Mouse (Mus musculus) embryonic facial prominence, embryonic 14.5 days (tissue): ENCODE measurements around the gene Ptgfrn. TPM values are rescaled to one million over a fixed set of nuclear protein-coding genes. Genes with fewer than 3 reads are reported as not detected.

Source experiments
- ATAC-seq: fragments of 200-750 bp; cut with Nextera tagmentation; 2 replicates; pipeline ENCODE4 v1.8.0; 2017; ENCODE audit warnings: low read depth, moderate number of reproducible peaks, moderate TSS enrichment
- DNase-seq: peaks from one replicate; pipeline ENCODE4 v3.0.0-alpha.2; 2015; ENCODE audit warnings: low spot score
- H3K27ac ChIP-seq: fragments of 300-500 bp; sonication (generic); replicated peaks from 2 replicates; pipeline ENCODE4 v1.5.1; 2014; ENCODE audit warnings: low read depth, mild to moderate bottlenecking, low read length, moderate library complexity
- H3K27me3 ChIP-seq: fragments of 300-500 bp; sonication (generic); replicated peaks from 2 replicates; pipeline ENCODE4 v1.6.1; 2014; ENCODE audit warnings: low read length; ENCODE audit not compliant: control insufficient read depth, insufficient read depth
- H3K36me3 ChIP-seq: fragments of 300-500 bp; sonication (generic); 2 replicates; pipeline ENCODE4 v1.6.1; 2014; ENCODE audit warnings: low read length, mixed read lengths; ENCODE audit not compliant: control insufficient read depth, insufficient read depth
- H3K4me1 ChIP-seq: fragments of 300-500 bp; sonication (generic); 2 replicates; pipeline ENCODE4 v1.6.1; 2014; ENCODE audit warnings: antibody characterized with exemption, low read length; ENCODE audit not compliant: control insufficient read depth, insufficient read depth
- H3K4me2 ChIP-seq: fragments of 300-500 bp; sonication (generic); 2 replicates; pipeline ENCODE4 v1.6.1; 2014; ENCODE audit warnings: low read depth, mild to moderate bottlenecking, low read length, moderate library complexity, mixed read lengths
- H3K4me3 ChIP-seq: fragments of 300-500 bp; sonication (generic); 2 replicates; pipeline ENCODE4 v1.5.1; 2014; ENCODE audit warnings: low read depth, mild to moderate bottlenecking, low read length
- H3K9ac ChIP-seq: fragments of 300-500 bp; sonication (generic); 2 replicates; pipeline ENCODE4 v1.6.1; 2014; ENCODE audit warnings: low read depth, mild to moderate bottlenecking, low read length, moderate library complexity, mixed read lengths
- H3K9me3 ChIP-seq: fragments of 300-500 bp; sonication (generic); 2 replicates; pipeline ENCODE4 v1.6.1; 2016; ENCODE audit warnings: low read length; ENCODE audit not compliant: control insufficient read depth
- WGBS: fragments of 180-500 bp; shearing (Covaris S2); extraction: QIAGEN DNeasy Blood & Tissue Kit; methylation state at CpG from one replicate; pipeline ENCODE4 v1.1.7; 2014; 5-methylcytosine and 5-hydroxymethylcytosine counted together
- polyA plus RNA-seq: library from polyadenylated mRNA; unstranded; fragments of >200 nt; fragmentation: Nextera tagmentation; extraction: Ambion mirVana; gene quantifications from 2 replicates; pipeline ENCODE4 v1.2.1, GENCODE M21; 2014

Ptgfrn gene
- polyA plus RNA-seq, 1 experiment from 2014 or later: 9.7 TPM

DNA sequence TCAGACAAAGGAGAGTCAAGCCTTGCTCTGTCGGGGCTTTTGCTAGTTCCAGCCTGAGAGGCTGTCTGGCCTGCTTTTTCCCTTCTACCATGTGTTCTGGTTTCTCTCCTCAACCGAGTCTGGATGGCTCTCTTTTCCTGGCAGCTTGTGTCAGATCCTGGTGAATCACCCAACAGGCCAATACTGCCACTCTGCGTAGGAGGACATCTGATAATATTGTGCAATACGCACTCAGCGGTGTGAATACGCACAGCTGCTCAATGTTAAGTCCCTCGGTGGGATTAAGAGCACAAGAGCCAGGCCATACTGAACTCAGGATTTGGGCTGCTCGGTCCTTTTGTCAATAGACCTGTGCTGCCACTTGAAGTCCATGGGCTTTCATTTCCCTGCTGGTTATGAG, 31.8 kb upstream of the Ptgfrn start:
- DNase-seq (no peak), ATAC-seq (no peak)
- Histone ChIP-seq H3K36me3 (no peaks in the 10 kb centered on the region), H3K9ac (no peak overlapping the region), H3K4me2 (no peak overlapping the region), H3K4me3 (no peak overlapping the region), H3K27me3 (no peaks in the 10 kb centered on the region), H3K9me3 (no peaks in the 10 kb centered on the region), H3K27ac (no peak overlapping the region), H3K4me1 (peaks cover 3% of the 10 kb centered on the region)
- WGBS: 80% methylated on average over 8 of the region's 8 CpGs

DNA sequence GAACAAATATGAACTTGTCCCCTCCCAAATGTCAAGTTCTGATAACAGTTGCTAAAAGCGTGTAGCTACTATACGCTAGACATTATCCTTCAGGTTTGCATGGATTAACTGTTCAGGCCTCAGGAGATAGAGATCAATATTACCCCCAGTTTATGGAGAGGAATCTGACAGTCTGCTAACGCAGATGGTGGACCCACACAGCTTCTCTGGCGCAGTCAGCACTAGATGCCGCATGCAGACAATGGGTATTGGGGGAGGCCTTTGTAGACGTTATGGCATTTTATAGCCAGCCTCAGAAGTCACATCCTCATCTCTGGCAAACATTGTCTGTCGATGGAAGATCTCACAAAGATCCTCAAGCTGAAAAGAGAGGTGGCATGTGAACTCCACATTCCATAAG, 29.9 kb upstream of the Ptgfrn start:
- Histone ChIP-seq H3K4me2 (no peak overlapping the region), H3K27me3 (no peaks in the 10 kb centered on the region), H3K9me3 (no peaks in the 10 kb centered on the region), H3K4me3 (no peak overlapping the region), H3K4me1 (peaks cover 6% of the 10 kb centered on the region), H3K27ac (no peak overlapping the region), H3K9ac (no peak overlapping the region), H3K36me3 (no peaks in the 10 kb centered on the region)
- DNase-seq (no peak), ATAC-seq (no peak)
- WGBS: 84% methylated on average over 7 of the region's 7 CpGs

DNA sequence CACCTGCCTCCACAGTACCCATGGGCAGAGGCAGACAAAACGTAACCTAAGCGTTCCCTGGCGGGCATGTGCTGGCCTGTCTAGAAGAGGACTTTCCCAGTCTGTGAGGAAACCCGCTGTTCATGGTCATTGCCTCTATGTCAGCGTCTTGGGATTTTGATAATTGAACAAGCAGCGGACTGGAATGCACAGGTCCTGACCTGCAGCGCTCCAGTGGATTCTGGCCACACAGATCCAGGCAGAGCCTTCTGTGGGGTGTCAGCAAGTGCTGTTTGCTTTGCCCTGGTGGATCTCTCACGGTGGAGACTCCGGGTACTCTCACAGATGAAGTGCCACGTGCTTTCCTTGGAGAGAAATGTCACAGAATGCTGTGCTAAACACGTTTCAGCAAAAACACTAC, 26.4 kb upstream of the Ptgfrn start:
- H3K36me3 ChIP-seq: no peaks in the 10 kb centered on the region
- no peaks in the 10 kb centered on the region for H3K9me3 ChIP-seq
- H3K4me3 ChIP-seq: no peak overlapping the region
- WGBS: 22% methylated on average over 11 of the region's 11 CpGs
- H3K9ac ChIP-seq: 0 out of 2 replicates have a peak overlapping the region, but pooled peaks have one; percentile 30
- 0 out of 2 replicates have a peak, but pooled peaks cover 6% of the 10 kb centered on the region for H3K4me1 ChIP-seq
- peak; percentile 55 for DNase-seq
- no peaks in the 10 kb centered on the region for H3K27me3 ChIP-seq
- H3K4me2 ChIP-seq: no peak overlapping the region
- H3K27ac ChIP-seq: no peak overlapping the region
- no peak for ATAC-seq

DNA sequence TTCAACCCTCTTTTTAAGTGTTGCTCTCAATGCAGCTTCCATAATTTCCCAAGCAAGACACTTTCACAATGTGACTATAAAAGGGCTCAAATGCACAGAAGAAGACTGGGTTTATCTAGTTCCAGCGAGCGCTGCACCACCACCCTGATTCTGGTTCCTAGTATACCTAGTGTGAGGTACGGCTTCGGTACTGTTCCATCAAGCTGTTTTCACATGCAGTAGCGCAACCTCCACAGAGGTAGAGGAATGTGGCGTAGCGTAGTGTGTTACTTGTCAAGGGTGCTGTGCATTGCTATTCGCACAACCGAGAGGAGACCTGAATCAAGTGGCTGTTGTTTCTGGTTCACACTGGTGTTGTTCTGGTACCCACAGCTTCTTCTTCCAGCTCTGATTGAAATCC, 24.8 kb upstream of the Ptgfrn start:
- DNase-seq: no peak
- 94% methylated on average over 9 of the region's 9 CpGs for WGBS

DNA sequence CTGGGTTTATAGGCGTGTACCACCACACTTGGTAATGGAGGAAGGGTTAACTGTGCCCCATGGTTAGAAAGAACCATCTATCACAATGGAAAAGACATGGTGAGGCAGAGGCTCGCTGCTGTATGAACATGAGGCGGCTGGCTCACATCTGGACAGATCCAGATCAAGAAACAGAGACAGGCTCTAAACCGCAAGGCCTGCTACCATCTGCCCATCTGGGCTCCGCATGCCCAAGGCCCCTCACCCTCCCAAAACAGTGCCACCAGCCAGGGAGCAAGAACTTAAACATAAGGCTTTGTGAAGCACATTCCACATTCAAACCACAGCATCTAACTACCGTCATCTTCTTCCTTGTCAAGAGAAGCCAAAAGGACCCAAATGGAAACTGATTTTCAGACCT, 22.9 kb upstream of the Ptgfrn start:
- no peak overlapping the region for H3K9ac ChIP-seq
- DNase-seq (no peak), ATAC-seq (no peak)
- peaks cover 18% of the 10 kb centered on the region for H3K4me1 ChIP-seq
- H3K4me2 ChIP-seq: no peak overlapping the region
- 72% methylated on average over 6 of the region's 6 CpGs for WGBS
- no peaks in the 10 kb centered on the region for H3K36me3 ChIP-seq
- no peaks in the 10 kb centered on the region for H3K27me3 ChIP-seq
- no peak overlapping the region for H3K27ac ChIP-seq
- H3K4me3 ChIP-seq: no peak overlapping the region
- no peaks in the 10 kb centered on the region for H3K9me3 ChIP-seq

More for the DNA sequence above, 24.8 kb upstream of the Ptgfrn start:
- no peak for ATAC-seq
- Histone ChIP-seq H3K9me3 (no peaks in the 10 kb centered on the region), H3K36me3 (no peaks in the 10 kb centered on the region), H3K27me3 (no peaks in the 10 kb centered on the region), H3K27ac (no peak overlapping the region), H3K4me3 (no peak overlapping the region), H3K9ac (no peak overlapping the region), H3K4me1 (peaks cover 15% of the 10 kb centered on the region), H3K4me2 (no peak overlapping the region)

DNA sequence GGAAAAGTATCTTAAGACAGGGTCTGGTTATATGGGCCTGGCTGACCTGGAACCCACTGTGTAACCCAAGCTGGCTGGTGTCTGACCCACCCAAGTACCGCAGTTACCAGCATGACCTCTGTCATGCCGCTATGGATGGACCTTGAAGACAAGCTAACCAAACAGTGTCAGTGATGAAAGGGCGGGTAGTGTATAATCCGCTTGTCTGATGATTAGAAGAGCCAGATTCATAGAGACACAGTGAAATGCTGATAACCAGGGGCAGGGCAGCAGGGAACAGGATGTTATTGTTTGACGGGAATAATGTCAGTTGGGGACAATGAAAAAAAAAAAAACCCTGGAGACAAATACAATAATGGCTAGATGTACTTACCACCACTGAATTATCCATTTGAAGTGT, 21.7 kb upstream of the Ptgfrn start:
- Histone ChIP-seq H3K36me3 (no peaks in the 10 kb centered on the region), H3K4me3 (no peak overlapping the region), H3K27ac (no peak overlapping the region), H3K9ac (no peak overlapping the region), H3K27me3 (no peaks in the 10 kb centered on the region), H3K4me2 (no peak overlapping the region), H3K9me3 (no peaks in the 10 kb centered on the region), H3K4me1 (peaks cover 18% of the 10 kb centered on the region)
- ATAC-seq (no peak), DNase-seq (no peak)
- whole genome bisulfite sequencing: 90% methylated on average over 5 of the region's 5 CpGs

DNA sequence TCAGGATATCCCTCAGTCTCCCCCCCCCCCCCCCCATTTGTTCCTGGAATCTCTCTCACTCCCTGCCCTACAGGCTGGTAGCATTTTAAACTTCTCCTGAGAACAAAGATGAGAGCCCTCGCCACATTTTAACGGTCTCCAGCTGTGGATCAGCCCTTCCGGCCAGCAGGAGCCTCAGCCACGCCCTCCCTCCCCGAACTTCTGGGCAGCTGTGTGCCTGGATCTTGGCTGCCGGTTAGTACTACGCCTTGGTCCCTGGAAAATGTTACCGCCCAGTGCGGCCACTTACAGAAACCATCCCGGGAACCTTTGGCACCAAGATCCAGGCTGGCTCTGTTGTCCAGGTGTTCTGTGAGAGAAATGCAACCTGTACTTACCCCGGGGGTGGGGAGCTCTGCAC, 20.4 kb upstream of the Ptgfrn start:
- H3K4me3 ChIP-seq: peak overlapping the region; percentile 15; the same call in 1 of the 2 replicates
- H3K9ac ChIP-seq: no peak overlapping the region
- H3K9me3 ChIP-seq: no peaks in the 10 kb centered on the region
- no peak overlapping the region for H3K27ac ChIP-seq
- H3K36me3 ChIP-seq: no peaks in the 10 kb centered on the region
- peak overlapping the region; percentile 45 for H3K4me2 ChIP-seq
- WGBS: 3% methylated on average over 11 of the region's 11 CpGs
- no peaks in the 10 kb centered on the region for H3K27me3 ChIP-seq
- peaks cover 12% of the 10 kb centered on the region for H3K4me1 ChIP-seq
- ATAC-seq (peak; percentile 87), DNase-seq (peak; percentile 90)

DNA sequence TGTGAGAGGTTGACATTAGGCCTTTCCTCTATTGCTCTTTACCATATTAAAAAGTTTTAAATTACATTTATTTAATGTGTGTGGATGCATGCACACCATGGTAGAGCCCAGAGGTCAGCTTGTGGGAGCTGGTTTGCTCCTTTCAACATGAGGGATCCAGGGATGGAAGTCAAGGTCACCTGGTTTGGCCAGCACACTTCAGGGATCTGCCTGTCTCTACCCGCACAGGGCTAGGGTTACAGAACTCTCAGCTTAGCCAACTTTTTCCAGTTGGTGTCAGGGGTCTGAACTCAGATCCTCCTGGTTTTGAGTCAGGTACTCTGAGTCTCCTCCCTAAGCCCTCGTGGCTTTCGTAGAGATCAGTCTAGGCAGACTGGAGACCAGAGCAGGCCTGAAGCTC, 19.5 kb upstream of the Ptgfrn start:
- Histone ChIP-seq H3K4me3 (no peak overlapping the region), H3K9ac (no peak overlapping the region), H3K27ac (0 out of 2 replicates have a peak overlapping the region, but pooled peaks have one; percentile 0), H3K9me3 (no peaks in the 10 kb centered on the region), H3K36me3 (no peaks in the 10 kb centered on the region), H3K27me3 (no peaks in the 10 kb centered on the region), H3K4me1 (peaks cover 12% of the 10 kb centered on the region), H3K4me2 (no peak overlapping the region)
- DNase-seq (no peak), ATAC-seq (no peak)
- 61% methylated on average over 3 of the region's 3 CpGs for whole genome bisulfite sequencing

DNA sequence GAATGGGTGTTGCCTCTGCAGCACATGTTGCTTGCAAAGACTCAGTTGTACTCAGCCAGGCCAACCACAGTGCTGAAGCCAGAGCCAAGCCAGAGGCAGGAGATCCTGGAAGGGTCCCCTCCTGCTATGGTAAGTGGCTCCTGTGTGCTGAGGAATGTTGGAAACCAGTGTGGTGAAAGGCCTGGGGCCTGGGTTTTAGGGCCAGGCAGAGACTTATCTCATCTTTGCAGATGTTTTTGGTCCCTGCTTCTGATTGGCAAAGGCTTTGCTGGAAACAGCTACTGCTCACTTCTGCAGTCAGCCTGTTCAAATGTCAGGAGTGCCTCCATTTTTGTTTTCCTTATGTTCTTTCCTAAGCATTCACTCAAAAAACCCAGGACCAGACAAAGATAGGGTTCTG, 19.0 kb upstream of the Ptgfrn start:
- H3K4me2 ChIP-seq: no peak overlapping the region
- no peaks in the 10 kb centered on the region for H3K36me3 ChIP-seq
- H3K9ac ChIP-seq: no peak overlapping the region
- ATAC-seq: 0 out of 2 replicates have a peak, but pooled peaks have one; percentile 44
- no peaks in the 10 kb centered on the region for H3K9me3 ChIP-seq
- H3K27me3 ChIP-seq: no peaks in the 10 kb centered on the region
- H3K4me1 ChIP-seq: peaks cover 12% of the 10 kb centered on the region
- no peak for DNase-seq
- H3K4me3 ChIP-seq: no peak overlapping the region
- no peak overlapping the region for H3K27ac ChIP-seq
